Mouse (Mus musculus) layer of hippocampus, adult 2 months (tissue): ENCODE measurements around the gene Dpep3. TPM values are rescaled to one million over a fixed set of nuclear protein-coding genes. Genes with fewer than 3 reads are reported as not detected.
A peak's percentile ranks its signal among the peaks of the same experiment; 100 is the strongest.

ENCODE experiments used
- DNase-seq, 2 experiments: peaks; one replicate each; pipeline ENCODE4 v3.0.0; 2022; ENCODE audit warnings: low spot score in 2 of 2
- H3K27ac ChIP-seq: fragments of 200-600 bp; 2 replicates; pipeline ENCODE4 v1.8.1; 2022
- H3K4me3 ChIP-seq: fragments of 200-600 bp; 2 replicates; pipeline ENCODE4 v1.8.1; 2022; ENCODE audit warnings: mild to moderate bottlenecking
- CTCF ChIP-seq: fragments of 200-600 bp; conservative IDR thresholded peaks from 2 replicates; pipeline ENCODE4 v1.8.1; 2022; ENCODE audit warnings: antibody characterized with exemption, mild to moderate bottlenecking, moderate library complexity
- total RNA-seq, 2 experiments: library from RNA; stranded (reverse); gene quantifications; 2 replicates each; pipeline ENCODE4 v1.2.3; 2021

Dpep3 gene
- total RNA-seq, 2 experiments from 2014 or later: not detected

DNA sequence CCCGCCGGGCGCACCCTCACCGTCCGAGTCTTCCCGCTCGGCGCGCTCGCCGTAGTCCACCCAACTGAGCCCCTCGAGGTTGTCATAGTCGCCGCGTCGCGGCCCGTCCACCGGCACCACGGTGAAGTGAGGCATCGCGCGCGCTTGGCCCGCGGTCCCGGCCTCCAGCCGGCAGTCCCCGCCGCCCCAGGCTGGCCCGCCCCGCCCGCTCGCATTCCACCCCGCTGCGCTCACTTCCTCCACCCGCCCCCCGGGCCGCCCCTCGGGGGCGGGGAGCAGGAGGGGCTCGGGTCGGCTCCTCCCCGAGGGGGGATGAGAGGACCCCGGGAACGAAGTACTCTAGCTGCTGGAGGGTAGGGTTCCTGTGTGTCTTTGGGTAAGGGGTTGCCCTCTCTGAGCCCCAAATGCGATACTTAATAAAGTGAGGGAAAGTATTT lies 13.3 kb downstream of the Dpep3 start, which contains the start of gene Slc12a4:
TSS of gene Slc12a4 (minus strand) at position 193 of the 437 bp plus-strand sequence.
- DNase-seq: peak; percentile 23 to 49
- Histone ChIP-seq H3K4me3 (peak within 1 kb of the TSS; percentile 62), H3K27ac (peak within 1 kb of the TSS; percentile 85)
- TF ChIP-seq CTCF: no peak

GRCm38 (mm10) chr8:105965266-105965904 lies 13.8 kb downstream of the Dpep3 start:
- no peak for TF ChIP-seq CTCF
- Histone ChIP-seq H3K27ac (peak overlapping the region; percentile 85), H3K4me3 (peak overlapping the region; percentile 62)
- DNase-seq: no peak

GRCm38 (mm10) chr8:105964506-105965265 lies 14.5 kb downstream of the Dpep3 start:
- Histone ChIP-seq H3K4me3 (peak overlapping the region; percentile 62), H3K27ac (no peak overlapping the region)
- no peak for DNase-seq
- TF ChIP-seq CTCF: no peak

GRCm38 (mm10) chr8:105961536-105961935 lies 17.7 kb downstream of the Dpep3 start:
- DNase-seq: no peak
- Histone ChIP-seq H3K4me3 (no peak overlapping the region), H3K27ac (no peak overlapping the region)
- no peak for TF ChIP-seq CTCF

DNA sequence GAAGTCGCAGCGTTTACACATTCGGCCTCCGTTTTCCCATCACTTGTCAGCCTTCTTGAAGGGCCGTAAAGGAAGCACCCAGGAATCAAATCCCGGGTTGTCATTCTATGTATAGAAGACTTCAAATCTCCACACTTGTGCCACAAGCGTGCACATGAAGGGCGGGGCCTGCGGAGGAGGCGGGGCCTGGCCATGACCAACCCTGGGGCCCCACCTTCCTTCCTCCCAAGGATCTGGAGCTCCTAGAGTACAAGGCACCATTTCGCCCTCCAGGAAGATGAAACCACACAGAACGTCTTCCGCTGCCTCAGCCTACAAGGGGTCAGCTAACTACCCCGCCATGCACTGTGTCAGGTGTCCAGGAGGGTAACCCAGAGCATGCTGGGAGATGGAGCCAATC lies 18.1 kb downstream of the Dpep3 start:
- TF ChIP-seq CTCF: no peak
- H3K27ac ChIP-seq: no peak overlapping the region
- no peak overlapping the region for H3K4me3 ChIP-seq
- no peak for DNase-seq

GRCm38 (mm10) chr8:105959350-105959749 lies 19.9 kb downstream of the Dpep3 start:
- Histone ChIP-seq H3K27ac (no peak overlapping the region), H3K4me3 (no peak overlapping the region)
- DNase-seq: no peak
- TF ChIP-seq CTCF: no peak

GRCm38 (mm10) chr8:105957813-105958212 lies 21.4 kb downstream of the Dpep3 start:
- Histone ChIP-seq H3K27ac (0 out of 2 replicates have a peak overlapping the region, but pooled peaks have one; percentile 14), H3K4me3 (no peak overlapping the region)
- DNase-seq: no peak
- peak; percentile 51 for TF ChIP-seq CTCF

GRCm38 (mm10) chr8:105956556-105956955 lies 22.7 kb downstream of the Dpep3 start:
- DNase-seq: no peak
- H3K4me3 ChIP-seq: no peak overlapping the region
- TF ChIP-seq CTCF: no peak
- H3K27ac ChIP-seq: no peak overlapping the region

- peak; percentile 49 to 67 for DNase-seq
- TF ChIP-seq CTCF: no peak
Observed at GRCm38 (mm10) chr8:105951057-105951659, 28.1 kb downstream of the Dpep3 start.

GRCm38 (mm10) chr8:105949350-105949749 lies 29.9 kb downstream of the Dpep3 start:
- peak overlapping the region; percentile 80 for H3K27ac ChIP-seq
- DNase-seq: peak in 1 of 2 experiments; percentile 43
- H3K4me3 ChIP-seq: no peak overlapping the region
- no peak for TF ChIP-seq CTCF

More at GRCm38 (mm10) chr8:105951057-105951659, 28.1 kb downstream of the Dpep3 start:
- peak overlapping the region; percentile 84 for H3K27ac ChIP-seq
- H3K4me3 ChIP-seq: no peak overlapping the region

DNA sequence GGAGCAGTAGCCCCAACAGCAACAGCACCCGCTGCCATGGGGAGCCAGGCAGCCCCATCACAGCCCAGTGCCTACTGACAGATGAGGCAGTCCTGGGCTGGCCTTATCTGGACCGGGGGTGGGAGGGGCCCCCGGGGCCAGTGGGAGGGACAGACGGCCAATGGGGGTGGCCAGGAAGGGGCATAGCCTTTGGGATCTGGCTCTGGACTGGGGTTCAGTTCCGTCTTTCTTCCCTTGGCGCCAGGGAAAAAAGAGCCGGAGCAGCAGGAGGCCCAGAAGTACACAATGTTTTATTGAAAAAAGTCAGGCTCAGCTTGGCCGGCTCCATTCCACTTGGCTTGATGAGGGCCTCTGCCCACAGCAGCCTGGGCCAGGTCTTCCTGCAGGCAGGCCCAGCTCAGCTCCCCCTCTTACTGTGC lies 35.9 kb downstream of the Dpep3 start, which contains the start of gene Lcat:
TSS of gene Lcat (minus strand) at position 62 of the 419 bp plus-strand sequence.
- peak within 1 kb of the TSS; percentile 27; the same call in 1 of the 2 replicates for H3K4me3 ChIP-seq
- no peak for TF ChIP-seq CTCF
- peak within 1 kb of the TSS; percentile 77 for H3K27ac ChIP-seq
- peak; percentile 48 to 65 for DNase-seq

DNA sequence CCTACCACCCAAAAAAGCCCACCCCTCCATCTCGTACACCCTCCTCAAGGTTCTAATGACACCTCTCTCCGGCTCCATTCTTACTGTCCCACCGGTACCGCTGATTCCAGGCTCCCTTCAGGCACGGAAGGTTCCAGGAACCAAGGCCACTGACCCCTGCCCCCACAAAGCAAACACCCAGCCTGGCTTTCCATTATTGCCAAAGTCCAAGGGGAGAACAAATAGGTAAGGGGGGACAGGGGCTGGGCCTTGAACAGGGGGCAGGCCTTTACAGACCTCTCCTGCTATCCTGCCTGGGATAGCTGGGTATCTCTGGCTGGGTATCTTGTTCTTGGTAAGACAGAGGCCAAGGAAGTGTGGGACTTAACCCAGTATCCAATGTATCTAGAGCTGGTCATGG lies 36.7 kb downstream of the Dpep3 start:
- peak overlapping the region; percentile 27; the same call in 1 of the 2 replicates for H3K4me3 ChIP-seq
- peak overlapping the region; percentile 77 for H3K27ac ChIP-seq
- DNase-seq: no peak
- TF ChIP-seq CTCF: no peak

DNA sequence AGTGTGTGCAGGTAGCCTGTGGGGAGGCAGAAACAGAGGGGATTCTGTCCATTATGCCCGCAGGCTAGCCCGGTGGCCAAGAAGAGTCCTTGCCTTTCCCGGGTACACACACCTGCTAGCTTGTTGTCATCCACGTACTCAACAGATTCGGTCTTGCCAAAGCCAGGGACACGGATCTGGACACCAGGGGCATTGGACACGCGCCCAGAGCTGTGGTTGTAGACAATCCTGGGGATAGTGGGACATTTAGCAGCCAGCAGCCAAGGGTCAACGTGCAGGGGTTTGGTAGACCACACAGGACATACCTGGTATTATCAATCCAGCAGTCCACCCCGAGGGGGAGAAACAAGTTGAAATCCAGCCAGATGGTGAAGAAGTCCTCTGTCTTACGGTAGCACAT lies 37.2 kb downstream of the Dpep3 start:
- DNase-seq: no peak
- Histone ChIP-seq H3K27ac (peak overlapping the region; percentile 77; the same call in 1 of the 2 replicates), H3K4me3 (no peak overlapping the region; the same call in 1 of the 2 replicates)

More for the DNA sequence above, 37.2 kb downstream of the Dpep3 start:
- no peak for TF ChIP-seq CTCF
